23 mouse cellular contexts compared by ENCODE assay signal in the genomic region with DNA sequence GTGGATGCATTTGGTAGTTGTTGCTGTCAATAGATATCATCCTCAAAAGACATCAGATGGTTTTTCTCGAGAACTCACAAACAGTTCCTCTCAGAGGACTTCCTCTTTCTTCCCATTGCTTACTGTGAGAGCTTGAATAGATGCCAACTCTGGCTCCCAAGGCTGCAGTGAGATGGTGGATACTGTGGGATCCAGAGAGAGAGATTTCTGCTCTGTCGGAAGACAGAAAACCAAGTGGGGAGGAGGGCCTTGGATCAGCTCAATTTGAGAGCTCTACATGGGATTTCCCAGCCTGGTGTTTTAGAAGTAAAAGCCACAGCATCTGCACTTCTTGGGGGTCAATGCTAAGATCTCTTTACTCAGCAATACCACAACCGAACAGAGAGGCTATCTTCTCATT. TPM values are rescaled to one million over a fixed set of nuclear protein-coding genes. Genes with fewer than 3 reads are reported as not detected.
DNase-seq lines count a peak whose midpoint lies in the region; ATAC-seq and TF ChIP-seq lines count a peak whose summit lies in the region.
"Had no signal": no experiment of that assay in that cellular context is flagged by ENCODE, and none has a peak within 500 bp of the region (broad histone marks: within the 10 kb centered on the region; RNA-seq: fewer than 3 reads in every experiment).

No protein-coding gene starts in this region.

- H3K4me2 ChIP-seq in heart, embryonic 12.5 days: no peak overlapping the region
- H3K4me2 ChIP-seq in kidney, embryonic 14.5 days (replicated peaks; ENCODE audit: low read depth, low read length): no peak overlapping the region
- H3K4me2 ChIP-seq: embryonic facial prominence, embryonic 12.5 days; forebrain, embryonic 12.5 days; forebrain, embryonic 15.5 days; heart, embryonic 15.5 days; hindbrain, embryonic 12.5 days; hindbrain, embryonic 15.5 days had no signal

- TF ChIP-seq POLR2A in lung, adult 2 months (IDR thresholded peaks at IDR 0.05; ENCODE audit: borderline replicate concordance, extremely low read depth, low read depth, low read length): no peak

- 82% methylated on average over 3 of the region's 3 CpGs for WGBS in heart, embryonic 10.5 days
- WGBS in heart, embryonic 12.5 days: 73% methylated on average over 3 of the region's 3 CpGs
- 85% methylated on average over 3 of the region's 3 CpGs for WGBS in kidney, embryonic 14.5 days
- WGBS in lung, adult 2 months: 55% methylated on average over 3 of the region's 3 CpGs

- H3K36me3 ChIP-seq in heart, embryonic 10.5 days: no peaks in the 10 kb centered on the region
- no peaks in the 10 kb centered on the region for H3K36me3 ChIP-seq in heart, embryonic 12.5 days
- H3K36me3 ChIP-seq in kidney, embryonic 14.5 days (ENCODE audit: control insufficient read depth, insufficient read depth, low read length): no peaks in the 10 kb centered on the region
- H3K36me3 ChIP-seq: embryonic facial prominence, embryonic 12.5 days; forebrain, embryonic 12.5 days; forebrain, embryonic 15.5 days; heart, embryonic 15.5 days; hindbrain, embryonic 12.5 days; hindbrain, embryonic 15.5 days had no signal

- no peaks in the 10 kb centered on the region for H3K27me3 ChIP-seq in heart, embryonic 10.5 days (ENCODE audit: insufficient read depth, poor library complexity, severe bottlenecking)
- no peaks in the 10 kb centered on the region for H3K27me3 ChIP-seq in heart, embryonic 12.5 days (replicated peaks)
- H3K27me3 ChIP-seq in kidney, embryonic 14.5 days (ENCODE audit: control insufficient read depth, insufficient read depth, low read length): no peaks in the 10 kb centered on the region
- H3K27me3 ChIP-seq: embryonic facial prominence, embryonic 12.5 days; forebrain, embryonic 12.5 days; forebrain, embryonic 15.5 days; heart, embryonic 15.5 days; hindbrain, embryonic 12.5 days; hindbrain, embryonic 15.5 days had no signal

- TF ChIP-seq CTCF in lung, adult 2 months (IDR thresholded peaks at IDR 0.05; ENCODE audit: insufficient read depth, low read length): no peak

- no peaks in the 10 kb centered on the region for H3K9me3 ChIP-seq in heart, embryonic 10.5 days
- H3K9me3 ChIP-seq in heart, embryonic 12.5 days (replicated peaks): peaks cover 9% of the 10 kb centered on the region
- no peaks in the 10 kb centered on the region for H3K9me3 ChIP-seq in kidney, embryonic 14.5 days (ENCODE audit: control insufficient read depth, low read length)
- H3K9me3 ChIP-seq: embryonic facial prominence, embryonic 12.5 days; heart, embryonic 15.5 days; hindbrain, embryonic 15.5 days had no signal

- no peak overlapping the region for H3K27ac ChIP-seq in heart, embryonic 10.5 days
- H3K27ac ChIP-seq in heart, embryonic 12.5 days (ENCODE audit: poor library complexity, severe bottlenecking): no peak overlapping the region
- no peak overlapping the region for H3K27ac ChIP-seq in kidney, embryonic 14.5 days (ENCODE audit: low read depth, low read length)
- H3K27ac ChIP-seq: embryonic facial prominence, embryonic 12.5 days; forebrain, embryonic 12.5 days; forebrain, embryonic 15.5 days; heart, embryonic 15.5 days; hindbrain, embryonic 12.5 days; hindbrain, embryonic 15.5 days had no signal

- no peak overlapping the region for H3K9ac ChIP-seq in heart, embryonic 12.5 days
- H3K9ac ChIP-seq in kidney, embryonic 14.5 days (ENCODE audit: low read depth, low read length): no peak overlapping the region
- H3K9ac ChIP-seq: embryonic facial prominence, embryonic 12.5 days; forebrain, embryonic 12.5 days; forebrain, embryonic 15.5 days; heart, embryonic 15.5 days; hindbrain, embryonic 12.5 days; hindbrain, embryonic 15.5 days had no signal

- no peaks in the 10 kb centered on the region for H3K4me1 ChIP-seq in heart, embryonic 10.5 days
- no peaks in the 10 kb centered on the region for H3K4me1 ChIP-seq in heart, embryonic 12.5 days (replicated peaks)
- H3K4me1 ChIP-seq in kidney, embryonic 14.5 days (ENCODE audit: control insufficient read depth, insufficient read depth, low read length): no peaks in the 10 kb centered on the region
- H3K4me1 ChIP-seq in lung, adult 2 months (ENCODE audit: control insufficient read depth, insufficient read depth, low read length): no peaks in the 10 kb centered on the region
- H3K4me1 ChIP-seq: embryonic facial prominence, embryonic 12.5 days; forebrain, embryonic 12.5 days; forebrain, embryonic 15.5 days; heart, embryonic 15.5 days; hindbrain, embryonic 12.5 days; hindbrain, embryonic 15.5 days had no signal

- peak; percentile 58 for DNase-seq in heart, embryonic 10.5 days (ENCODE audit: low spot score)
- peak; percentile 9 for DNase-seq in kidney, postnatal 10 days
- DNase-seq in lung, postnatal 10 days: peak; percentile 27
- no peak for DNase-seq in lung, adult 2 months
- peak; percentile 4 for DNase-seq in lung, postnatal 36 days
- DNase-seq in natural killer cell, adult 2 months (ENCODE audit: low spot score in 2 of 2): no peak
- DNase-seq: adrenal gland, adult 8-10 months; adrenal gland, postnatal 36 days; cerebellum, adult 18-20 months; cerebellum, adult 9-10 months; cerebellum, postnatal 14 days; gastrocnemius, postnatal 25 days had no signal

- H3K4me3 ChIP-seq in heart, embryonic 10.5 days: no peak overlapping the region
- no peak overlapping the region for H3K4me3 ChIP-seq in heart, embryonic 12.5 days
- H3K4me3 ChIP-seq in kidney, embryonic 14.5 days (ENCODE audit: low read length): no peak overlapping the region
- H3K4me3 ChIP-seq in lung, adult 2 months (replicated peaks; ENCODE audit: extremely low read depth, low read depth, low read length): no peak overlapping the region
- H3K4me3 ChIP-seq: embryonic facial prominence, embryonic 12.5 days; erythroblast, embryonic 14.5 days; forebrain, embryonic 12.5 days; forebrain, embryonic 15.5 days; heart, embryonic 15.5 days; hindbrain, embryonic 12.5 days; hindbrain, embryonic 15.5 days had no signal

- ATAC-seq in heart, embryonic 12.5 days (ENCODE audit: insufficient number of reproducible peaks, low FRiP score): no peak
- no peak for ATAC-seq in kidney, embryonic 14.5 days (ENCODE audit: low FRiP score, low TSS enrichment)
- ATAC-seq: activated CD4-positive, CD25-positive, alpha-beta regulatory T cell, adult 4 months; CD4-positive, CD25-positive, alpha-beta regulatory T cell, adult 4 months; forebrain, embryonic 15.5 days had no signal

RNA-seq across cellular contexts. Expression of a gene that starts 26.7 kb away (rescaled TPM):
- polyA plus RNA-seq in heart, embryonic 10.5 days (2016; fragmentation: Nextera tagmentation; extraction: Ambion mirVana): 108 and 132 TPM in 2 replicates
- polyA plus RNA-seq in heart, embryonic 12.5 days (2016; fragmentation: Nextera tagmentation; extraction: Ambion mirVana): 140 and 144 TPM in 2 replicates
- polyA plus RNA-seq in kidney, embryonic 14.5 days (2014; fragmentation: Nextera tagmentation; extraction: Ambion mirVana): 17.6 and 29.7 TPM in 2 replicates
- 5.0 and 7.2 TPM in 2 replicates for polyA plus RNA-seq in lung, adult 2 months (2012; rRNA removed)

Comparison
In these comparisons a context has a peak if more than half of its experiments do, and no peak if none do; other contexts are left out.
1. DNase-seq: peak in heart, embryonic 10.5 days (single experiment), kidney, postnatal 10 days (single experiment), lung, postnatal 10 days (single experiment) and lung, postnatal 36 days (single experiment); none in lung, adult 2 months (single experiment) and natural killer cell, adult 2 months (0 of 2).